Mouse (Mus musculus) C2C12 (cell line): Measurements from ENCODE around the gene Slc4a1. TPM values are rescaled to one million over a fixed set of nuclear protein-coding genes. Genes with fewer than 3 reads are reported as not detected.
"Not testable (repeated sequence)": the region's sequence is repeated elsewhere in the genome, so short reads cannot be mapped to it uniquely, and the experiment has no call there.

Experiments used
- H3K27me3 ChIP-seq: one replicate; pipeline ENCODE4 v1.6.1; 2011; ENCODE audit not compliant: control insufficient read depth, insufficient read depth, insufficient read length
- H3K36me3 ChIP-seq: one replicate; pipeline ENCODE4 v1.6.1; 2011; ENCODE audit not compliant: control insufficient read depth, insufficient read depth
- H3K4me3 ChIP-seq: one replicate; pipeline ENCODE4 v1.5.1; 2011; ENCODE audit warnings: mild to moderate bottlenecking, control low read depth; ENCODE audit not compliant: poor library complexity, insufficient read depth, severe bottlenecking
- H3K79me2 ChIP-seq: one replicate; pipeline ENCODE4 v1.6.1; 2011; ENCODE audit not compliant: control insufficient read depth, insufficient read depth
- H3K79me3 ChIP-seq: one replicate; pipeline ENCODE4 v1.6.1; 2011; ENCODE audit warnings: low read depth, control low read depth
- H3ac ChIP-seq: one replicate; pipeline ENCODE3; 2011; ENCODE audit warnings: low read depth; ENCODE audit not compliant: control insufficient read depth, insufficient read length
- CEBPB ChIP-seq: IDR thresholded peaks from one replicate; pipeline ENCODE4 v1.6.1; 2011; ENCODE audit warnings: low read depth, mild to moderate bottlenecking, control low read depth, moderate library complexity
- CTCF ChIP-seq: IDR thresholded peaks from one replicate; pipeline ENCODE4 v1.5.1; 2011; ENCODE audit not compliant: control insufficient read depth, insufficient read depth, insufficient read length
- FOSL1 ChIP-seq: IDR thresholded peaks from one replicate; pipeline ENCODE4 v1.8.0; 2011; ENCODE audit warnings: mild to moderate bottlenecking, low read length; ENCODE audit not compliant: poor library complexity, insufficient read depth, severe bottlenecking
- MAX ChIP-seq: IDR thresholded peaks from one replicate; pipeline ENCODE4 v1.6.1; 2011; ENCODE audit warnings: mild to moderate bottlenecking, control low read depth
- MYOD1 ChIP-seq: IDR thresholded peaks from one replicate; pipeline ENCODE4 v1.6.1; 2011; ENCODE audit warnings: low read depth; ENCODE audit not compliant: control insufficient read depth, insufficient read length
- MYOG ChIP-seq: IDR thresholded peaks from one replicate; pipeline ENCODE4 v1.6.1; 2011; ENCODE audit not compliant: control insufficient read depth, insufficient read length; ENCODE audit errors: extremely low read depth
- USF1 ChIP-seq: IDR thresholded peaks from one replicate; pipeline ENCODE4 v1.6.1; 2011; ENCODE audit warnings: low read depth, mild to moderate bottlenecking, control low read depth, moderate library complexity
- long read RNA-seq, 2 experiments: library from polyadenylated mRNA; unstranded; transcript quantifications; one replicate each; pipeline ENCODE4 v2.0.0; 2019 to 2020
- polyA plus RNA-seq: library from polyadenylated mRNA; unstranded; fragments of >200 nt; fragmentation: generic; extraction: Trizol; gene quantifications from one replicate; pipeline ENCODE4 v1.2.1, GENCODE M21; 2012; ENCODE audit warnings: missing spikeins

The Slc4a1 gene
- polyA plus RNA-seq = not detected
- long read RNA-seq, experiment 1 = 0 reads
- long read RNA-seq, experiment 2 = 0 reads

GRCm38 (mm10) chr11:102366103-102366502 is at the start of gene Slc4a1:
Slc4a1 (minus strand) TSS chr11:102366203.
- peaks cover 89% of the 10 kb centered on the region for H3K27me3 ChIP-seq
- H3ac ChIP-seq, H3K36me3 ChIP-seq, H3K79me3 ChIP-seq, H3K79me2 ChIP-seq, H3K4me3 ChIP-seq: not testable (repeated sequence)

- H3K4me3 ChIP-seq = no peak overlapping the region
- no peaks in the 10 kb centered on the region for H3K79me3 ChIP-seq
- TF ChIP-seq USF1 (no peak), MYOD1 (no peak), FOSL1 (no peak), MAX (no peak), CEBPB (no peak), MYOG (no peak), CTCF (no peak)
- peaks cover 3% of the 10 kb centered on the region for H3K27me3 ChIP-seq
- no peaks in the 10 kb centered on the region for H3K79me2 ChIP-seq
- H3K36me3 ChIP-seq = no peaks in the 10 kb centered on the region
- H3ac ChIP-seq = no peak overlapping the region
These were observed 49.2 kb upstream of the Slc4a1 start for GRCm38 (mm10) chr11:102415034-102415802.

- TF ChIP-seq CEBPB (no peak), MAX (no peak), MYOG (no peak), FOSL1 (no peak), USF1 (no peak), CTCF (no peak)
- H3K79me3 ChIP-seq = no peaks in the 10 kb centered on the region
These were observed 47.1 kb upstream of the Slc4a1 start for GRCm38 (mm10) chr11:102413059-102413458.

GRCm38 (mm10) chr11:102411704-102412103 is 45.7 kb upstream of the Slc4a1 start:
- H3ac ChIP-seq = no peak overlapping the region
- no peak overlapping the region for H3K4me3 ChIP-seq
- peaks cover 4% of the 10 kb centered on the region for H3K79me2 ChIP-seq
- TF ChIP-seq CTCF (peak; percentile 51), CEBPB (no peak), MAX (peak; percentile 76), USF1 (no peak)
- H3K27me3 ChIP-seq = peaks cover 3% of the 10 kb centered on the region
- H3K36me3 ChIP-seq = no peaks in the 10 kb centered on the region
- peaks cover 3% of the 10 kb centered on the region for H3K79me3 ChIP-seq

More at GRCm38 (mm10) chr11:102413059-102413458, 47.1 kb upstream of the Slc4a1 start:
- Histone ChIP-seq H3K4me3 (no peak overlapping the region), H3K79me2 (no peaks in the 10 kb centered on the region), H3K36me3 (no peaks in the 10 kb centered on the region), H3ac (no peak overlapping the region), H3K27me3 (peaks cover 3% of the 10 kb centered on the region)

- peaks cover 8% of the 10 kb centered on the region for H3K79me3 ChIP-seq
- peaks cover 11% of the 10 kb centered on the region for H3K79me2 ChIP-seq
- TF ChIP-seq FOSL1 (no peak), CTCF (no peak), MYOG (no peak), USF1 (no peak)
These were observed 45.1 kb upstream of the Slc4a1 start for GRCm38 (mm10) chr11:102411061-102411460.

GRCm38 (mm10) chr11:102410345-102410744 is 44.3 kb upstream of the Slc4a1 start:
- H3ac ChIP-seq, H3K79me3 ChIP-seq, H3K4me3 ChIP-seq, H3K36me3 ChIP-seq, H3K27me3 ChIP-seq: not testable (repeated sequence)
- peaks cover 15% of the 10 kb centered on the region for H3K79me2 ChIP-seq

More at GRCm38 (mm10) chr11:102411061-102411460, 45.1 kb upstream of the Slc4a1 start:
- no peak overlapping the region for H3K4me3 ChIP-seq
- H3ac ChIP-seq = no peak overlapping the region
- H3K36me3 ChIP-seq = no peaks in the 10 kb centered on the region
- H3K27me3 ChIP-seq = peaks cover 3% of the 10 kb centered on the region
